Mouse (Mus musculus) G1E (cell line): ENCODE results near the gene Mxd1.

Source experiments
- CTCF ChIP-seq: IDR thresholded peaks from 2 replicates; pipeline ENCODE4 v1.5.1; 2012; ENCODE audit warnings: low read depth, low read length, inconsistent platforms, mixed read lengths
- GATA1 ChIP-seq: IDR thresholded peaks from 2 replicates; pipeline ENCODE4 v1.6.1; 2012; ENCODE audit warnings: borderline replicate concordance, low read length, inconsistent platforms, mixed read lengths
- GATA2 ChIP-seq: IDR thresholded peaks from 2 replicates; pipeline ENCODE4 v1.6.1; 2012; ENCODE audit warnings: low read depth, low read length, inconsistent platforms, borderline replicate concordance
- POLR2AphosphoS5 ChIP-seq: IDR thresholded peaks from 2 replicates; pipeline ENCODE4 v1.6.1; 2012; ENCODE audit warnings: low read depth, low read length, inconsistent platforms; ENCODE audit not compliant: insufficient replicate concordance
- TAL1 ChIP-seq: conservative IDR thresholded peaks from 2 replicates; pipeline ENCODE4 v1.6.1; 2012; ENCODE audit warnings: low read depth, low read length, inconsistent platforms, mixed read lengths

GRCm38 (mm10) chr6:86599197-86599596, 69.8 kb downstream of the Mxd1 start:
- TF ChIP-seq CTCF: peak; percentile 95
- no peak for TF ChIP-seq TAL1
- TF ChIP-seq GATA1: no peak
- no peak for TF ChIP-seq GATA2
- no peak for TF ChIP-seq POLR2AphosphoS5
